Mouse (Mus musculus) heart, embryonic 16.5 days (tissue): ENCODE data around the gene Fam117a. TPM values are rescaled to one million over a fixed set of nuclear protein-coding genes. Genes with fewer than 3 reads are reported as not detected.
"Not testable (repeated sequence)": the region's sequence is repeated elsewhere in the genome, so short reads cannot be mapped to it uniquely, and the experiment has no call there.

ENCODE experiments used
- ATAC-seq: fragments of 200-750 bp; cut with Nextera tagmentation; replicated peaks from 2 replicates; pipeline ENCODE4 v1.8.0; 2017; ENCODE audit warnings: moderate number of reproducible peaks; ENCODE audit not compliant: insufficient read depth, low FRiP score; ENCODE audit errors: extremely low read depth
- H3K27ac ChIP-seq: fragments of 300-500 bp; sonication (generic); 2 replicates; pipeline ENCODE4 v1.5.1; 2014; ENCODE audit warnings: mild to moderate bottlenecking, low read length, control low read depth, moderate library complexity
- H3K27me3 ChIP-seq: fragments of 300-500 bp; sonication (generic); 2 replicates; pipeline ENCODE4 v1.6.1; 2014; ENCODE audit warnings: low read length, mixed read lengths; ENCODE audit not compliant: control insufficient read depth, insufficient read depth
- H3K36me3 ChIP-seq: fragments of 300-500 bp; sonication (generic); 2 replicates; pipeline ENCODE4 v1.6.1; 2014; ENCODE audit not compliant: control insufficient read depth, insufficient read depth
- H3K4me1 ChIP-seq: fragments of 300-500 bp; sonication (generic); 2 replicates; pipeline ENCODE4 v1.6.1; 2014; ENCODE audit warnings: low read length, mixed read lengths; ENCODE audit not compliant: control insufficient read depth, insufficient read depth
- H3K4me2 ChIP-seq: fragments of 300-500 bp; sonication (generic); 2 replicates; pipeline ENCODE4 v1.6.1; 2014; ENCODE audit warnings: low read depth, mild to moderate bottlenecking, control low read depth, low read length
- H3K4me3 ChIP-seq: fragments of 300-500 bp; sonication (generic); 2 replicates; pipeline ENCODE4 v1.5.1; 2014; ENCODE audit warnings: mild to moderate bottlenecking, control low read depth, low read length
- H3K9ac ChIP-seq: fragments of 300-500 bp; sonication (generic); 2 replicates; pipeline ENCODE4 v1.6.1; 2014; ENCODE audit warnings: low read length, control low read depth
- H3K9me3 ChIP-seq: fragments of 300-500 bp; sonication (generic); replicated peaks from 2 replicates; pipeline ENCODE4 v1.6.1; 2016; ENCODE audit warnings: low read length; ENCODE audit not compliant: control insufficient read depth
- WGBS: fragments of 180-500 bp; shearing (Covaris S2); extraction: QIAGEN DNeasy Blood & Tissue Kit; methylation state at CpG from one replicate; pipeline ENCODE4 v1.1.7; 2014; 5-methylcytosine and 5-hydroxymethylcytosine counted together
- polyA plus RNA-seq: library from polyadenylated mRNA; unstranded; fragments of >200 nt; fragmentation: Nextera tagmentation; extraction: Ambion mirVana; gene quantifications from 2 replicates; pipeline ENCODE4 v1.2.1, GENCODE M21; 2015

Gene Fam117a
- polyA plus RNA-seq, 1 experiment from 2014 or later, result 6.3 TPM

DNA sequence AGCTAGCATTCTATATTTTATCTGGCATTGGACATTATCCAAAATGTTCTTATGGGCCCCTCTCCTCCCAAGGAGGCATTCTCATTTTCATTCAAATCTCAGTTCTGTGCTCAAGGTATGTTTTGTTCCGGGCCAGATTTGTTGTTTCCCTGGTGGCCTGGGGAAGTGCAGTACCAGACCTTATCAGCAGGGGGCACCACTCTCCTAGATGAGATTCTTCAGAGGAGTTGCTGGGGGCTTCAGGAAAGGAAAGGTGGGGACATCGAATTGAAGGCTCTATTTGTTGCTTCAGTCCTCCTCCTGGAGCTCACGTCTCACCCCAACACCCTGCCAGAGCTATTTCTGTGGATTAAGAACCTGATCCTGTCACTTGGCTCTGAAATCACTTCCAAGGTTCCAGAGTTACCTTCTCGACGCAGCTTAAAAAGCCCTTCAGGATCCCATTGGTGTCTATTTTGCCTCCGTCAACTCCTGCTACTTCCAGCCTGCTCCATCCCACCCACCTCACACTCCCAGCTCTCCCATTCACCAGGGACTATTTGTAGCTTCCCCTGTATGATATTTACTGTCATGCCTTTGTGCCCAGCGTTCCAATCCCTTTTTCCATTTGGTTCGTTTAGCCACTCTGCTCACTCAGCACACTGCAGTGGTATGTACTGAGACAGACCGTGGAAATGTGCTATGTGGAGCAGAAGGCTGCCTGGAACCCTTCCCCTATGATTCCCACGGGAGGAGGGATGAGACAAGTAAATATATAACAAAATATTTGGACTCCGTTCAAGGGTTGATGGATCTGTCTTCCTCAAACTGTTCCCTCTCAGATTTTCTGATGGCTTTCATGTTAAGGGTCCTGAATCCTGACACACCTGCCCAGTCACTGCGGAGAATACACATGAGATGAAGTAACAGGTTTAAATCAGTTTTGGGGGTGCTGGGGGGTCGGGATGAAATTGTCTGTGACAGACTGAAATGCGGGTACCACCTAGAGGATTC, 61.3 kb downstream of the Fam117a start:
- no peaks in the 10 kb centered on the region; the same call in 1 of the 2 replicates for H3K27me3 ChIP-seq
- no peaks in the 10 kb centered on the region for H3K9me3 ChIP-seq
- peak overlapping the region; percentile 14; the same call in 1 of the 2 replicates for H3K4me2 ChIP-seq
- ATAC-seq, result no peak
- no peak overlapping the region for H3K27ac ChIP-seq
- H3K36me3 ChIP-seq, result no peaks in the 10 kb centered on the region
- peaks cover 6% of the 10 kb centered on the region for H3K4me1 ChIP-seq
- 49% methylated on average over 14 of the region's 14 CpGs for WGBS
- no peak overlapping the region for H3K9ac ChIP-seq
- H3K4me3 ChIP-seq, result no peak overlapping the region

GRCm38 (mm10) chr11:95399520-95400020, 62.8 kb downstream of the Fam117a start:
- H3K4me3 ChIP-seq, result no peak overlapping the region
- no peaks in the 10 kb centered on the region for H3K36me3 ChIP-seq
- no peaks in the 10 kb centered on the region for H3K9me3 ChIP-seq
- WGBS, result 63% methylated on average over 13 of the region's 13 CpGs
- H3K4me1 ChIP-seq, result peaks cover 6% of the 10 kb centered on the region
- H3K27ac ChIP-seq, result no peak overlapping the region
- H3K27me3 ChIP-seq, result no peaks in the 10 kb centered on the region; the same call in 1 of the 2 replicates
- no peak overlapping the region for H3K4me2 ChIP-seq
- H3K9ac ChIP-seq, result no peak overlapping the region
- no peak for ATAC-seq

GRCm38 (mm10) chr11:95401568-95401967, 64.8 kb downstream of the Fam117a start:
- no peak overlapping the region for H3K9ac ChIP-seq
- no peak overlapping the region for H3K27ac ChIP-seq
- no peaks in the 10 kb centered on the region for H3K36me3 ChIP-seq
- no peaks in the 10 kb centered on the region; the same call in 1 of the 2 replicates for H3K27me3 ChIP-seq
- H3K9me3 ChIP-seq, result no peaks in the 10 kb centered on the region
- no peak for ATAC-seq
- no peak overlapping the region for H3K4me2 ChIP-seq
- H3K4me1 ChIP-seq, result peaks cover 6% of the 10 kb centered on the region
- H3K4me3 ChIP-seq, result no peak overlapping the region
- 88% methylated on average over 5 of the region's 5 CpGs for WGBS

- Histone ChIP-seq H3K9me3 (no peaks in the 10 kb centered on the region), H3K27ac (peak overlapping the region; percentile 89), H3K36me3 (no peaks in the 10 kb centered on the region), H3K4me1 (peaks cover 6% of the 10 kb centered on the region), H3K27me3 (no peaks in the 10 kb centered on the region; the same call in 1 of the 2 replicates), H3K4me2 (peak overlapping the region; percentile 47), H3K4me3 (no peak overlapping the region), H3K9ac (peak overlapping the region; percentile 38; the same call in 1 of the 2 replicates)
- no peak for ATAC-seq
- 22% methylated on average over 5 of the region's 5 CpGs for WGBS
Measured at GRCm38 (mm10) chr11:95402196-95402595, 65.4 kb downstream of the Fam117a start.

DNA sequence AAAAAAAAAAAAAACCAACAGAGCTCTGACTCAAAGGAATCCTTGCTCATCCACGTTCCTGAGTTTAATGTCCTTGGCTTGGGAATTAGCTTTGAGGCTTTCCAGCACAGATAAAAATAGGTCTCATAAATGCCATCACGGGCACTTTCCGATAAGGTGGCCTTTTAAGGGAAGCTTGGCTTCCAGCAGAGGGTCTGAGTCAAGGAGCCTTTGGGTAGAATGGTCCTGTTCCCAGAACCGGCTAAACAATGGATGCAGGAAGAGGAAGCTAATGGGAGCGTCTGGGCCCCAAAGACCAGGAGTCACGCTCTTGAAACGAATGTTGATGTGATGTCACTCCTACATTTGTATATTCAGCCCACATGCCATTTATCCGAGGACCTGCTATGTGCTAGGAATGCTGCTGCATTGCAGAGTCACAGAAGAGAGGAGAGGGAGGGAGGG, 65.9 kb downstream of the Fam117a start:
- WGBS, result 7% methylated on average over 8 of the region's 8 CpGs
- peak; percentile 72 for ATAC-seq
- H3K4me2 ChIP-seq, result peak overlapping the region; percentile 47
- no peaks in the 10 kb centered on the region; the same call in 1 of the 2 replicates for H3K27me3 ChIP-seq
- peak overlapping the region; percentile 89 for H3K27ac ChIP-seq
- peaks cover 6% of the 10 kb centered on the region for H3K4me1 ChIP-seq
- no peaks in the 10 kb centered on the region for H3K36me3 ChIP-seq
- H3K9me3 ChIP-seq, result no peaks in the 10 kb centered on the region
- H3K9ac ChIP-seq, result peak overlapping the region; percentile 57; the same call in 1 of the 2 replicates
- no peak overlapping the region for H3K4me3 ChIP-seq

- peak overlapping the region; percentile 89 for H3K27ac ChIP-seq
- no peak for ATAC-seq
- H3K9ac ChIP-seq, result no peak overlapping the region
- H3K27me3 ChIP-seq, result no peaks in the 10 kb centered on the region; the same call in 1 of the 2 replicates
- WGBS, result 77% methylated on average over 16 of the region's 16 CpGs
- H3K9me3 ChIP-seq, result no peaks in the 10 kb centered on the region
- H3K4me2 ChIP-seq, result no peak overlapping the region
- no peak overlapping the region for H3K4me3 ChIP-seq
- H3K36me3 ChIP-seq, result no peaks in the 10 kb centered on the region
- peaks cover 6% of the 10 kb centered on the region for H3K4me1 ChIP-seq
Measured at GRCm38 (mm10) chr11:95403382-95404340, 66.8 kb downstream of the Fam117a start.

GRCm38 (mm10) chr11:95405771-95406170, 69.0 kb downstream of the Fam117a start:
- H3K4me2 ChIP-seq, result no peak overlapping the region
- no peaks in the 10 kb centered on the region for H3K27me3 ChIP-seq
- H3K27ac ChIP-seq, result no peak overlapping the region
- WGBS, result 69% methylated on average over 4 of the region's 4 CpGs
- no peaks in the 10 kb centered on the region for H3K9me3 ChIP-seq
- peaks cover 6% of the 10 kb centered on the region for H3K4me1 ChIP-seq
- ATAC-seq, result no peak
- no peaks in the 10 kb centered on the region for H3K36me3 ChIP-seq
- H3K4me3 ChIP-seq, result no peak overlapping the region
- no peak overlapping the region for H3K9ac ChIP-seq

DNA sequence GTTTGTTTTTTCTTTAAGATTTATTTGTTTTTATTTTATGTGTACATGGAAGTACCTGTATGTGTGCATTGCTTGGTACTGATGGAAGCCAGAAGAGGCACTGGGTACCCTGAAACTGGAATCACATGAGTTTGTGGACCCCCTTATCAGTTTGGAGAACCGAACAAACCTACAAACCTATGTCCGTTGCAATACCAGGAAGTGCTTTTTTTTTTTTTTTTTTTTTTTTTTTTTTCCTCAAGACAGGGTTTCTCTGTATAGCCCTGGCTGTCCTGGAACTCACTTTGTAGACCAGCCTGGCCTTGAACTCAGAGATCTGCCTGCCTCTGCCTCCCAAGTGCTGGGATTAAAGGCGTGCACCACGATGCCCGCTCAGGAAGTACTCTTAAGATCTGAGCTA, 69.6 kb downstream of the Fam117a start:
- H3K9ac ChIP-seq, H3K27me3 ChIP-seq, H3K36me3 ChIP-seq, H3K4me2 ChIP-seq, H3K4me3 ChIP-seq, H3K9me3 ChIP-seq, ATAC-seq, H3K27ac ChIP-seq, H3K4me1 ChIP-seq: not testable (repeated sequence)
- WGBS, result 85% methylated on average over 5 of the region's 5 CpGs
